Mouse (Mus musculus): ENCODE data around the gene 1700067K01Rik. TPM values are rescaled to one million over a fixed set of nuclear protein-coding genes. Genes with fewer than 3 reads are reported as not detected.

Gene 1700067K01Rik
- polyA plus RNA-seq, 1 experiment from 2014 or later = 1.0 TPM

DNA sequence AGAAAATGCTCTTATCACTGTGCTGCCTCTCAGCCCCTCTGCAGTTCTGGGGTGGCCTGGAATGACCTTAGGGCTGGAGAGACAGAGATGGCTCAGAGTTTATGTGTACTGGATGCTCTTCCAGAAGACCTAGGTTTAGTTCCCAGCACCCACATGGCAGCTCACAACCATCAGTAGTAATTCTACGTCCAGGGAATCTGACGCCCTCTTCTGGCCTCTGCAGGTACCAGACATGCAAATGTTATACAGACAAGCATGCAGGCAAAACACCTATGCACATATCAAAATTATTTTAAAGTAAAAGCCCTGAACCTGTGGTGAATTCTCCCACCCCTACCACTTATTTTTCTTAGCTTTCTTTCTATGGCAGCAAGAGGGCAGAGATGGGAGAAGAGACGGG lies 45.2 kb downstream of the 1700067K01Rik start:
- H3K9me3 ChIP-seq (ENCODE audit: low read length) = no peaks in the 10 kb centered on the region
- no peaks in the 10 kb centered on the region for H3K36me3 ChIP-seq (ENCODE audit: insufficient read depth, low read length)
- WGBS = 64% methylated on average over 3 of the region's 3 CpGs
- peaks cover 4% of the 10 kb centered on the region; the same call in 1 of the 2 replicates for H3K4me1 ChIP-seq (ENCODE audit: insufficient read depth, low read depth, low read length)
- H3K27me3 ChIP-seq (replicated peaks; ENCODE audit: insufficient read depth, low read length) = peaks cover 24% of the 10 kb centered on the region
- DNase-seq (ENCODE audit: low spot score) = no peak
- H3K27ac ChIP-seq (ENCODE audit: low read length) = no peak overlapping the region
- no peak overlapping the region for H3K4me3 ChIP-seq (ENCODE audit: low read depth, low read length)
- H3K9ac ChIP-seq (replicated peaks; ENCODE audit: low read depth) = no peak overlapping the region
- H3K4me2 ChIP-seq (replicated peaks; ENCODE audit: low read depth, low read length) = no peak overlapping the region
- no peak for TF ChIP-seq EP300 (IDR thresholded peaks at IDR 0.05)
- ATAC-seq = no peak

DNA sequence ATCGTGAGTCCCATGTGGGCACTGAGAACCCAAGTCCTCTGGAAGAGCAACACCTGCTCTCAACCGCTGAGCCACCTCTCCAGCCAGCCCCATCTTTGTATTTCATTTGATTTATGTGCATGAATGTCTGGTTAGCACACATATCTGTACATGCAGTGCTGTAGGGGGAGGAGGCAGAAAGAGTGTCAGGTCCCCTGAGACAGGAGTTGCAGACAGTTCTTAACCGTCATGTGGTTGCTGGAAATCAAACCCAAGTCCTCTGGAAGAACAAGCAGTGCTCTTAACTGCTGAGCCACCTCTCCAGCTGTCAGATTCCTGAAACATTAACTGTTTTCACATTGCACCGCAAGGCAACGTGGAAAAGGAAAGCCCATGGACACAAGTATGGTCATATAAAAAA lies 46.9 kb downstream of the 1700067K01Rik start:
- 51% methylated on average over 5 of the region's 5 CpGs for WGBS

DNA sequence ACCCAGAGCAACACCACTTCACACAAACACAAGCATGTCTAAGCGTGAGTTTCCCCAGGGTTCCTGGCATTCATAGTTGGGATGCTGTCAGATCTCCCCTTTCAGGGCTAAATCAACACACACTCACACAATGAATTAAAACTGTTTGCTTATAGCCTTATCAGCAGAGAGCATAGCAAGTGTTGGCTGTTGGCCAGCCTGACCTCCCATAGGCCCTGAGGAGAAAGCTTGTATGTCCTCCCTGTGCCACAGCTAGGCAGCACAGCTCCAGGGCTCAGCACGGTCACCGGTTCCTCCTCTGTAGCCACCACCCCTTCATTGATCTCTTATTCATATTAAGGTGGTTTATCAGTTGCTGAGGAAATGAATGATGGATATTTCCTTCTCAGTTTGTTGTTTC lies 51.4 kb downstream of the 1700067K01Rik start:
- no peak overlapping the region for H3K4me2 ChIP-seq (replicated peaks; ENCODE audit: low read depth, low read length)
- H3K36me3 ChIP-seq (ENCODE audit: insufficient read depth, low read length) = no peaks in the 10 kb centered on the region
- TF ChIP-seq EP300 (IDR thresholded peaks at IDR 0.05) (no peak), CTCF (IDR thresholded peaks at IDR 0.05) (no peak)
- DNase-seq (ENCODE audit: low spot score) = peak; percentile 38
- H3K4me3 ChIP-seq (ENCODE audit: low read depth, low read length) = no peak overlapping the region
- H3K9ac ChIP-seq (replicated peaks; ENCODE audit: low read depth) = no peak overlapping the region
- H3K9me3 ChIP-seq (ENCODE audit: low read length) = no peaks in the 10 kb centered on the region
- ATAC-seq = peak; percentile 68
- no peak overlapping the region for H3K27ac ChIP-seq (ENCODE audit: low read length)
- H3K4me1 ChIP-seq (ENCODE audit: insufficient read depth, low read depth, low read length) = no peaks in the 10 kb centered on the region
- WGBS = 19% methylated on average over 3 of the region's 3 CpGs
- H3K27me3 ChIP-seq (replicated peaks; ENCODE audit: insufficient read depth, low read length) = no peaks in the 10 kb centered on the region

More for the DNA sequence above, 46.9 kb downstream of the 1700067K01Rik start:
- no peak overlapping the region for H3K4me3 ChIP-seq (ENCODE audit: low read depth, low read length)
- TF ChIP-seq CTCF (IDR thresholded peaks at IDR 0.05) (no peak), EP300 (IDR thresholded peaks at IDR 0.05) (no peak)
- H3K4me2 ChIP-seq (replicated peaks; ENCODE audit: low read depth, low read length) = no peak overlapping the region
- H3K27me3 ChIP-seq (replicated peaks; ENCODE audit: insufficient read depth, low read length) = peaks cover 23% of the 10 kb centered on the region
- no peaks in the 10 kb centered on the region for H3K9me3 ChIP-seq (ENCODE audit: low read length)
- H3K36me3 ChIP-seq (ENCODE audit: insufficient read depth, low read length) = no peaks in the 10 kb centered on the region
- no peaks in the 10 kb centered on the region for H3K4me1 ChIP-seq (ENCODE audit: insufficient read depth, low read depth, low read length)
- H3K9ac ChIP-seq (replicated peaks; ENCODE audit: low read depth) = no peak overlapping the region
- no peak for DNase-seq (ENCODE audit: low spot score)
- ATAC-seq = no peak
- H3K27ac ChIP-seq (ENCODE audit: low read length) = no peak overlapping the region

DNA sequence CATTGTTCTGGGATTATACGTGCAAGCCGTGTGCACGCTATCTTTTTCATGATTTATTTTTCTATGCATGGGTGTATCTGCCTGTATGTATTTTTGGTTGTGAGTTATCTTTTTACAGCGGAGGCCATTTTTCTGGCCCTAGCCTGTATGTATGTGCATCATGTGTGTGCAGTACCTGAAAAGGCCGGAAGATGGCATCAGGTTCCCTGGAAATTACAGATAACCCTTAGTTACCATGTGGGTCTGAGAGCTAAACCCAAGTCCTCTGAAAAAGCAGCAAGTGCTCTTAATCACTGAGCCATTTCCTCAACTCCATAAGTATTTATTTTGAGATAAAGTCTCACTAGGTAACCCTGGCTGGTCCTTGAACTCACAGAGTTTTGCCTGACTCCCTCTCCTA lies 51.9 kb downstream of the 1700067K01Rik start:
- no peaks in the 10 kb centered on the region for H3K36me3 ChIP-seq (ENCODE audit: insufficient read depth, low read length)
- DNase-seq (ENCODE audit: low spot score) = no peak
- H3K9me3 ChIP-seq (ENCODE audit: low read length) = no peaks in the 10 kb centered on the region
- ATAC-seq = no peak
- no peaks in the 10 kb centered on the region for H3K27me3 ChIP-seq (replicated peaks; ENCODE audit: insufficient read depth, low read length)
- TF ChIP-seq CTCF (IDR thresholded peaks at IDR 0.05) = no peak
- TF ChIP-seq EP300 (IDR thresholded peaks at IDR 0.05) = no peak
- no peak overlapping the region for H3K4me2 ChIP-seq (replicated peaks; ENCODE audit: low read depth, low read length)
- no peak overlapping the region for H3K27ac ChIP-seq (ENCODE audit: low read length)
- H3K4me1 ChIP-seq (ENCODE audit: insufficient read depth, low read depth, low read length) = no peaks in the 10 kb centered on the region
- no peak overlapping the region for H3K4me3 ChIP-seq (ENCODE audit: low read depth, low read length)
- no peak overlapping the region for H3K9ac ChIP-seq (replicated peaks; ENCODE audit: low read depth)
- 87% methylated on average over 5 of the region's 5 CpGs for WGBS

MicroRNA genes within 50 kb of the gene (microRNA counts, 519-probe panel; counts per million panel counts)
- microRNA mmu-miR-1199 = not detected

Small RNAs within 50 kb of the gene (microRNA-seq; reads per million reads assigned to microRNA genes)
- 2.4 reads per million, percentile 2 among the genes with 10 or more reads in this experiment for gene Mir1199
- gene Mir8111 = 2.7 reads per million, percentile 5 among the genes with 10 or more reads in this experiment

Other genes with a start within 250 kb of the 1700067K01Rik start
- gene Adgrl1, start 101.4 kb upstream of the 1700067K01Rik start, polyA plus RNA-seq (2015; fragmentation: Nextera tagmentation; extraction: Ambion mirVana) = 11.4 and 14.3 TPM in 2 replicates
- gene Gm10644, start 46.3 kb upstream of the 1700067K01Rik start, polyA plus RNA-seq (2015; fragmentation: Nextera tagmentation; extraction: Ambion mirVana) = 0.12 and 0.36 TPM in 2 replicates
- 7.1 and 8.0 TPM in 2 replicates for gene Asf1b, start 46.0 kb upstream of the 1700067K01Rik start, polyA plus RNA-seq (2015; fragmentation: Nextera tagmentation; extraction: Ambion mirVana)
- 93.8 and 94.9 TPM in 2 replicates for gene Prkaca, start 28.5 kb upstream of the 1700067K01Rik start, polyA plus RNA-seq (2015; fragmentation: Nextera tagmentation; extraction: Ambion mirVana)
- 5.3 and 5.6 TPM in 2 replicates for gene Samd1, start 3.8 kb upstream of the 1700067K01Rik start, polyA plus RNA-seq (2015; fragmentation: Nextera tagmentation; extraction: Ambion mirVana)
- 51.0 and 70.4 TPM in 2 replicates for gene 2210011C24Rik, start 10.7 kb downstream of the 1700067K01Rik start, polyA plus RNA-seq (2015; fragmentation: Nextera tagmentation; extraction: Ambion mirVana)
- gene Palm3, start 20.0 kb downstream of the 1700067K01Rik start, polyA plus RNA-seq (2015; fragmentation: Nextera tagmentation; extraction: Ambion mirVana) = 1.1 and 1.6 TPM in 2 replicates
- 0.56 and 0.93 TPM in 2 replicates for gene Il27ra, start 41.1 kb downstream of the 1700067K01Rik start, polyA plus RNA-seq (2015; fragmentation: Nextera tagmentation; extraction: Ambion mirVana)
- gene Rln3, start 43.5 kb downstream of the 1700067K01Rik start, polyA plus RNA-seq (2015; fragmentation: Nextera tagmentation; extraction: Ambion mirVana) = 0.26 TPM in 1 of 2 replicates, not detected in the other
- 1.2 and 1.3 TPM in 2 replicates for gene Gm10643, start 63.6 kb downstream of the 1700067K01Rik start, polyA plus RNA-seq (2015; fragmentation: Nextera tagmentation; extraction: Ambion mirVana)
- 4.5 and 5.2 TPM in 2 replicates for gene Rfx1, start 65.3 kb downstream of the 1700067K01Rik start, polyA plus RNA-seq (2015; fragmentation: Nextera tagmentation; extraction: Ambion mirVana)
- gene Dcaf15, start 103.3 kb downstream of the 1700067K01Rik start, polyA plus RNA-seq (2015; fragmentation: Nextera tagmentation; extraction: Ambion mirVana) = 5.1 TPM in 2 replicates
- gene Podnl1, start 124.5 kb downstream of the 1700067K01Rik start, polyA plus RNA-seq (2015; fragmentation: Nextera tagmentation; extraction: Ambion mirVana) = 0.17 and 0.19 TPM in 2 replicates
- gene Cc2d1a, start 146.4 kb downstream of the 1700067K01Rik start, polyA plus RNA-seq (2015; fragmentation: Nextera tagmentation; extraction: Ambion mirVana) = 15.6 and 16.3 TPM in 2 replicates
- gene 4930432K21Rik, start 146.5 kb downstream of the 1700067K01Rik start, polyA plus RNA-seq (2015; fragmentation: Nextera tagmentation; extraction: Ambion mirVana) = 0.80 and 1.0 TPM in 2 replicates
- 1.9 and 3.2 TPM in 2 replicates for gene Nanos3, start 183.7 kb downstream of the 1700067K01Rik start, polyA plus RNA-seq (2015; fragmentation: Nextera tagmentation; extraction: Ambion mirVana)
- gene Zswim4, start 235.6 kb downstream of the 1700067K01Rik start, polyA plus RNA-seq (2015; fragmentation: Nextera tagmentation; extraction: Ambion mirVana) = 7.8 and 8.4 TPM in 2 replicates
- gene D8Ertd738e, start 248.2 kb downstream of the 1700067K01Rik start, polyA plus RNA-seq (2015; fragmentation: Nextera tagmentation; extraction: Ambion mirVana) = 302 and 339 TPM in 2 replicates

Measured in lung, postnatal 0 days (tissue).